Mouse (Mus musculus) lung, postnatal 25 days (tissue): Measurements from ENCODE around the gene Fbxw18.
A peak's percentile ranks its signal among the peaks of the same experiment; 100 is the strongest.
"Not testable (repeated sequence)": the region's sequence is repeated elsewhere in the genome, so short reads cannot be mapped to it uniquely, and the experiment has no call there.

Source experiments
- DNase-seq: peaks from one replicate; pipeline ENCODE4 v3.0.0; 2022; ENCODE audit warnings: low spot score

Fbxw18 gene

GRCm38 (mm10) chr9:109702600-109702999 is at the start of gene Fbxw18:
Fbxw18 (minus strand) TSS chr9:109702700.
- DNase-seq: not testable (repeated sequence)

GRCm38 (mm10) chr9:109745989-109746388 is 43.5 kb upstream of the Fbxw18 start, which contains the start of gene Fbxw26:
Fbxw26 (minus strand) TSS chr9:109746089.
- not testable (repeated sequence) for DNase-seq

DNA sequence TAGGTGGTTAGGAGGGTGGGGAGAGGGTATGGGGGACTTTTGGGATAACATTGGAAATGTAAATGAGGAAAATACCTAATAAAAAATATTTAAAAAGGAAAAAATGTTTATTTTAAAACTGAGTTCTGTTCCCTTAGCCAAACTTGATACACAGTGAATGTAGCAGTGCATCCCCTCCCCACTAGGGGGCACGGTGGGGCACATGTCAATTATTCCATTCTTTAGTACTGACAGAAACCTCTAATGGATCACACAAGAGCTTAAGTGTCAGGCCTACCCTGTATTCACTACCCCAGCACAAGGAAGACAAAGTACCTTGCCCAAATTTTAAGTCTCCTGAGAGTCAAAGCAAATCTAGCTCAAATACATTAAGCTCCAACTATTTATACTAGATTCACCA is 17.2 kb downstream of the Fbxw18 start:
- peak; percentile 25 for DNase-seq

DNA sequence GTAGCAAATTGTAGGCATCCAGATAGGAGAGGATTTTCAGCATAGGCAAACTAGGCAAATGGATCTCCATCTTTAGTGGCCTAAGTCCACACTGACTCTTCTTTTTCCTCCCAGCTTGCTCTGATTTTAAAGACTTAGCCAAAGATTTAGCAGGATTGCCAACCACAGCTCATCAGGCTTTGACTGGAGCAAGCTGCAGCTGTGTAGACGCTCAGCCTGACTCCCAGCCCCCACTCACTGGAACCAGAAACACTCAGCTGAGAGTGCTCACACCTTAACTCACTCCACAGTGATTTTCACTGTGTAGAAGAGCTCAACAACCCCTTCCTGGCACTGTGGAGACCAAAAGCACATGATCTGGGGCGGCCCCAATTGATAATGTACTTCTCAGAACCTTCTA is 37.9 kb downstream of the Fbxw18 start, which contains the start of gene Fbxw25:
Gene Fbxw25 (minus strand): TSS at position 101 of the 400 bp plus-strand sequence.
- DNase-seq: not testable (repeated sequence)
